Mouse (Mus musculus) kidney, embryonic 16.5 days (tissue): ENCODE results near the gene Tulp1. TPM values are rescaled to one million over a fixed set of nuclear protein-coding genes. Genes with fewer than 3 reads are reported as not detected.

ENCODE experiments used
- ATAC-seq: fragments of 200-750 bp; cut with Nextera tagmentation; 2 replicates; pipeline ENCODE4 v1.8.0; 2017; ENCODE audit warnings: moderate TSS enrichment; ENCODE audit not compliant: low FRiP score, low TSS enrichment
- H3K27ac ChIP-seq: fragments of 300-500 bp; sonication (generic); 2 replicates; pipeline ENCODE4 v1.5.1; 2014; ENCODE audit warnings: low read length
- H3K27me3 ChIP-seq: fragments of 300-500 bp; sonication (generic); 2 replicates; pipeline ENCODE4 v1.6.1; 2014; ENCODE audit warnings: low read length, control low read depth, mixed read lengths; ENCODE audit not compliant: insufficient read depth
- H3K36me3 ChIP-seq: fragments of 300-500 bp; sonication (generic); 2 replicates; pipeline ENCODE4 v1.6.1; 2014; ENCODE audit warnings: low read length, control low read depth, mixed read lengths; ENCODE audit not compliant: insufficient read depth
- H3K4me1 ChIP-seq: fragments of 300-500 bp; sonication (generic); 2 replicates; pipeline ENCODE4 v1.6.1; 2014; ENCODE audit warnings: low read length, control low read depth, mixed read lengths; ENCODE audit not compliant: insufficient read depth
- H3K4me2 ChIP-seq: fragments of 300-500 bp; sonication (generic); replicated peaks from 2 replicates; pipeline ENCODE4 v1.6.1; 2014; ENCODE audit warnings: low read depth, low read length
- H3K4me3 ChIP-seq: fragments of 300-500 bp; sonication (generic); 2 replicates; pipeline ENCODE4 v1.5.1; 2014; ENCODE audit warnings: mild to moderate bottlenecking, low read length
- H3K9ac ChIP-seq: fragments of 300-500 bp; sonication (generic); replicated peaks from 2 replicates; pipeline ENCODE4 v1.6.1; 2014; ENCODE audit warnings: low read length
- H3K9me3 ChIP-seq: fragments of 300-500 bp; sonication (generic); 2 replicates; pipeline ENCODE4 v1.6.1; 2016; ENCODE audit warnings: low read length, control low read depth
- WGBS: fragments of 180-500 bp; shearing (Covaris S2); extraction: QIAGEN DNeasy Blood & Tissue Kit; methylation state at CpG from one replicate; pipeline ENCODE4 v1.1.7; 2014; 5-methylcytosine and 5-hydroxymethylcytosine counted together
- polyA plus RNA-seq: library from polyadenylated mRNA; unstranded; fragments of >200 nt; fragmentation: Nextera tagmentation; extraction: Ambion mirVana; gene quantifications from 2 replicates; pipeline ENCODE4 v1.2.1, GENCODE M21; 2015

The Tulp1 gene
- polyA plus RNA-seq, 1 experiment from 2014 or later, result 8.7 TPM

GRCm38 (mm10) chr17:28345271-28345721 lies 19.7 kb downstream of the Tulp1 start:
- Histone ChIP-seq H3K4me2 (peak overlapping the region; percentile 44), H3K27ac (peak overlapping the region; percentile 93), H3K9ac (peak overlapping the region; percentile 57), H3K9me3 (no peaks in the 10 kb centered on the region), H3K36me3 (no peaks in the 10 kb centered on the region; the same call in 1 of the 2 replicates), H3K4me3 (peak overlapping the region; percentile 24), H3K27me3 (no peaks in the 10 kb centered on the region; the same call in 1 of the 2 replicates), H3K4me1 (peaks cover 90% of the 10 kb centered on the region)
- WGBS, result 12% methylated on average over 7 of the region's 8 CpGs
- ATAC-seq, result 0 out of 2 replicates have a peak, but pooled peaks have one; percentile 1

GRCm38 (mm10) chr17:28344670-28345069 lies 20.4 kb downstream of the Tulp1 start:
- 0 out of 2 replicates have a peak overlapping the region, but pooled peaks have one; percentile 7 for H3K4me2 ChIP-seq
- WGBS, result 59% methylated on average over 3 of the region's 3 CpGs
- H3K9me3 ChIP-seq, result no peaks in the 10 kb centered on the region
- H3K27ac ChIP-seq, result peak overlapping the region; percentile 93
- H3K9ac ChIP-seq, result peak overlapping the region; percentile 57; the same call in 1 of the 2 replicates
- peaks cover 90% of the 10 kb centered on the region for H3K4me1 ChIP-seq
- no peak for ATAC-seq
- H3K27me3 ChIP-seq, result no peaks in the 10 kb centered on the region; the same call in 1 of the 2 replicates
- H3K36me3 ChIP-seq, result peaks cover 4% of the 10 kb centered on the region
- no peak overlapping the region for H3K4me3 ChIP-seq

GRCm38 (mm10) chr17:28344050-28344607 lies 20.9 kb downstream of the Tulp1 start:
- no peaks in the 10 kb centered on the region; the same call in 1 of the 2 replicates for H3K27me3 ChIP-seq
- H3K27ac ChIP-seq, result peak overlapping the region; percentile 93; the same call in 1 of the 2 replicates
- no peak for ATAC-seq

GRCm38 (mm10) chr17:28341091-28341490 lies 23.9 kb downstream of the Tulp1 start:
- ATAC-seq, result peak; percentile 64
- 9% methylated on average over 26 of the region's 26 CpGs for WGBS
- Histone ChIP-seq H3K9me3 (no peaks in the 10 kb centered on the region), H3K27me3 (no peaks in the 10 kb centered on the region; the same call in 1 of the 2 replicates), H3K36me3 (peaks cover 29% of the 10 kb centered on the region), H3K4me3 (peak overlapping the region; percentile 20), H3K27ac (peak overlapping the region; percentile 75), H3K9ac (peak overlapping the region; percentile 57), H3K4me2 (peak overlapping the region; percentile 51), H3K4me1 (peaks cover 55% of the 10 kb centered on the region)

More at GRCm38 (mm10) chr17:28344050-28344607, 20.9 kb downstream of the Tulp1 start:
- H3K4me1 ChIP-seq, result peaks cover 85% of the 10 kb centered on the region
- WGBS, result 40% methylated on average over 4 of the region's 4 CpGs
- H3K4me3 ChIP-seq, result no peak overlapping the region
- no peaks in the 10 kb centered on the region for H3K9me3 ChIP-seq
- 0 out of 2 replicates have a peak overlapping the region, but pooled peaks have one; percentile 7 for H3K4me2 ChIP-seq
- H3K9ac ChIP-seq, result no peak overlapping the region; the same call in 1 of the 2 replicates
- peaks cover 9% of the 10 kb centered on the region for H3K36me3 ChIP-seq

GRCm38 (mm10) chr17:28340578-28340977 lies 24.4 kb downstream of the Tulp1 start:
- peak overlapping the region; percentile 20; the same call in 1 of the 2 replicates for H3K4me3 ChIP-seq
- peak overlapping the region; percentile 52 for H3K9ac ChIP-seq
- H3K27ac ChIP-seq, result peak overlapping the region; percentile 75
- H3K4me2 ChIP-seq, result peak overlapping the region; percentile 51
- H3K4me1 ChIP-seq, result peaks cover 50% of the 10 kb centered on the region
- 70% methylated on average over 7 of the region's 7 CpGs for WGBS
- H3K27me3 ChIP-seq, result no peaks in the 10 kb centered on the region
- peaks cover 31% of the 10 kb centered on the region for H3K36me3 ChIP-seq
- H3K9me3 ChIP-seq, result no peaks in the 10 kb centered on the region
- ATAC-seq, result no peak

GRCm38 (mm10) chr17:28337547-28337946 lies 27.5 kb downstream of the Tulp1 start:
- H3K9me3 ChIP-seq, result no peaks in the 10 kb centered on the region
- H3K27ac ChIP-seq, result no peak overlapping the region
- WGBS, result 90% methylated on average over 7 of the region's 7 CpGs
- H3K4me1 ChIP-seq, result peaks cover 42% of the 10 kb centered on the region
- H3K4me2 ChIP-seq, result no peak overlapping the region
- no peak overlapping the region for H3K4me3 ChIP-seq
- no peak for ATAC-seq
- no peaks in the 10 kb centered on the region for H3K27me3 ChIP-seq
- H3K36me3 ChIP-seq, result peaks cover 44% of the 10 kb centered on the region
- no peak overlapping the region for H3K9ac ChIP-seq

- Histone ChIP-seq H3K4me3 (no peak overlapping the region), H3K27ac (no peak overlapping the region), H3K9me3 (no peaks in the 10 kb centered on the region), H3K27me3 (no peaks in the 10 kb centered on the region), H3K4me1 (peaks cover 40% of the 10 kb centered on the region), H3K36me3 (peaks cover 59% of the 10 kb centered on the region), H3K9ac (0 out of 2 replicates have a peak overlapping the region, but pooled peaks have one; percentile 16), H3K4me2 (no peak overlapping the region)
- no peak for ATAC-seq
- WGBS, result 61% methylated on average over 10 of the region's 10 CpGs
These were observed 29.8 kb downstream of the Tulp1 start for GRCm38 (mm10) chr17:28335267-28335666.

- no peak overlapping the region for H3K4me2 ChIP-seq
- H3K4me3 ChIP-seq, result no peak overlapping the region
- peak; percentile 20; the same call in 1 of the 2 replicates for ATAC-seq
- H3K27ac ChIP-seq, result peak overlapping the region; percentile 11; the same call in 1 of the 2 replicates
- H3K27me3 ChIP-seq, result no peaks in the 10 kb centered on the region
- 0 out of 2 replicates have a peak overlapping the region, but pooled peaks have one; percentile 0 for H3K9ac ChIP-seq
- H3K4me1 ChIP-seq, result peaks cover 50% of the 10 kb centered on the region
- WGBS, result 33% methylated on average over 31 of the region's 31 CpGs
- peaks cover 53% of the 10 kb centered on the region for H3K36me3 ChIP-seq
- H3K9me3 ChIP-seq, result no peaks in the 10 kb centered on the region
These were observed 32.0 kb downstream of the Tulp1 start for GRCm38 (mm10) chr17:28332915-28333546.

GRCm38 (mm10) chr17:28332113-28332914 lies 32.7 kb downstream of the Tulp1 start:
- no peak overlapping the region for H3K4me2 ChIP-seq
- H3K4me3 ChIP-seq, result no peak overlapping the region
- peak overlapping the region; percentile 11 for H3K27ac ChIP-seq
- peaks cover 58% of the 10 kb centered on the region for H3K4me1 ChIP-seq
- no peaks in the 10 kb centered on the region for H3K27me3 ChIP-seq
- no peak for ATAC-seq
- WGBS, result 36% methylated on average over 13 of the region's 13 CpGs
- H3K9me3 ChIP-seq, result no peaks in the 10 kb centered on the region
- H3K9ac ChIP-seq, result 0 out of 2 replicates have a peak overlapping the region, but pooled peaks have one; percentile 0
- peaks cover 47% of the 10 kb centered on the region for H3K36me3 ChIP-seq
